Mouse (Mus musculus): ENCODE data around the gene Rnf166.

DNA sequence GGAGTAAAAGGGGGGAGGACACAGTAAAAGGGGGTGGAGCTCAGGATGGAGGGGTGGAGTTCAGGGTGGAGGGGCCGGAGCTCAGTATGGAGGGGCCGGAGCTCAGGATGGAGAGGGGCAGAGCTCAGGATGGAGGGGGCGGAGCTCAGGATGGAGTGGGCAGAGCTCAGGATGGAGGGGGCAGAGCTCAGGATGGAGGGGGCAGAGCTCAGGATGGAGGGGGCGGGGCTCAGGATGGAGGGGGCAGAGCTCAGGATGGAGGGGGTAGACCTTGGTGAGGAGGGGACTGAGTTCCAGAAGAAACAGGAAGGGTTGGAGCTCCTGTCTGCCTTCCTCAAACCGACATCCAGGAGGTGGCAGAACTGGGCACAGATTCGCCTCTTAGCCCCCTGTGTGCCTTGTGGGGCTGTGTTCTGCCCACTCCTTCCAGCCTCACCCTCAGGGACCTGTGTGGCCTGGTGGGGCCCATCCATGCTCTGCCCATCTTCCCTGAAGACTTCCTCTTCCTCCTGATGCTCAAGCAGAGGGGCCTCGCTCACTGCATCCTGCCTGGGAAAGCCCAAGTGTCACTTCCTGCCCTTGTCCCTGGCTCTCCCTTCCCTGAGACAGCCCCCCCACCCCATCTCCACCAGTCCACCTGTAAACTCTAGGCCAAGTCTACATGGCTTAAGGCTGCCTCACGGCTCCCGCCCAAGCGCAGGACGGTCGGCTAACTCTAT is 21.3 kb upstream of the Rnf166 start:
- no peak for TF ChIP-seq CTCF (IDR thresholded peaks at IDR 0.05)
- TF ChIP-seq POLR2A (IDR thresholded peaks at IDR 0.05; ENCODE audit: insufficient read depth, low read depth, low read length): no peak
